Mouse (Mus musculus): Measurements from ENCODE around the gene Gm20388. TPM values are rescaled to one million over a fixed set of nuclear protein-coding genes. Genes with fewer than 3 reads are reported as not detected.

The Gm20388 gene
- polyA plus RNA-seq, 1 experiment from 2014 or later = not detected

- no peak for ATAC-seq (ENCODE audit: insufficient number of reproducible peaks, insufficient read depth, low FRiP score, low TSS enrichment, low read depth)
- Histone ChIP-seq H3K4me3 (no peak overlapping the region), H3K4me1 (peaks cover 23% of the 10 kb centered on the region), H3K9ac (no peak overlapping the region), H3K9me3 (no peaks in the 10 kb centered on the region), H3K36me3 (peaks cover 27% of the 10 kb centered on the region), H3K27ac (no peak overlapping the region), H3K4me2 (no peak overlapping the region), H3K27me3 (peaks cover 43% of the 10 kb centered on the region)
- WGBS = 44% methylated on average over 7 of the region's 7 CpGs
Observed at GRCm38 (mm10) chr8:123232553-123232952, 3321.9 kb downstream of the Gm20388 start.

- Histone ChIP-seq H3K36me3 (peaks cover 20% of the 10 kb centered on the region), H3K27ac (no peak overlapping the region), H3K4me2 (no peak overlapping the region), H3K4me3 (no peak overlapping the region), H3K27me3 (peaks cover 43% of the 10 kb centered on the region), H3K4me1 (peaks cover 23% of the 10 kb centered on the region), H3K9me3 (no peaks in the 10 kb centered on the region), H3K9ac (0 out of 2 replicates have a peak overlapping the region, but pooled peaks have one; percentile 21)
- no peak for ATAC-seq (ENCODE audit: insufficient number of reproducible peaks, insufficient read depth, low FRiP score, low TSS enrichment, low read depth)
- WGBS = 58% methylated on average over 13 of the region's 13 CpGs
Observed at GRCm38 (mm10) chr8:123233300-123233699, 3322.7 kb downstream of the Gm20388 start.

GRCm38 (mm10) chr8:123233760-123234159 lies 3323.1 kb downstream of the Gm20388 start:
- Histone ChIP-seq H3K36me3 (peaks cover 15% of the 10 kb centered on the region), H3K9ac (no peak overlapping the region)

GRCm38 (mm10) chr8:123234918-123235519 lies 3324.4 kb downstream of the Gm20388 start:
- Histone ChIP-seq H3K27ac (no peak overlapping the region), H3K27me3 (peaks cover 43% of the 10 kb centered on the region), H3K4me3 (peak overlapping the region; percentile 59), H3K9ac (peak overlapping the region; percentile 73), H3K4me2 (peak overlapping the region; percentile 96), H3K36me3 (0 out of 2 replicates have a peak, but pooled peaks cover 4% of the 10 kb centered on the region), H3K9me3 (no peaks in the 10 kb centered on the region), H3K4me1 (peaks cover 23% of the 10 kb centered on the region)
- WGBS = 33% methylated on average over 13 of the region's 13 CpGs
- ATAC-seq (ENCODE audit: insufficient number of reproducible peaks, insufficient read depth, low FRiP score, low TSS enrichment, low read depth) = no peak

More at GRCm38 (mm10) chr8:123233760-123234159, 3323.1 kb downstream of the Gm20388 start:
- Histone ChIP-seq H3K4me2 (no peak overlapping the region), H3K4me3 (no peak overlapping the region), H3K4me1 (peaks cover 23% of the 10 kb centered on the region), H3K27me3 (peaks cover 43% of the 10 kb centered on the region), H3K9me3 (no peaks in the 10 kb centered on the region), H3K27ac (no peak overlapping the region)
- WGBS = 74% methylated on average over 11 of the region's 11 CpGs
- no peak for ATAC-seq (ENCODE audit: insufficient number of reproducible peaks, insufficient read depth, low FRiP score, low TSS enrichment, low read depth)

GRCm38 (mm10) chr8:123235520-123236497 lies 3325.2 kb downstream of the Gm20388 start, which contains the start of gene Spata2l:
Gene Spata2l, minus strand, starts transcription at chr8:123236233.
- no peaks in the 10 kb centered on the region for H3K9me3 ChIP-seq
- peak within 1 kb of the TSS; percentile 96 for H3K4me2 ChIP-seq
- peak within 1 kb of the TSS; percentile 73 for H3K9ac ChIP-seq
- WGBS = 2% methylated on average over 57 of the region's 57 CpGs
- peaks cover 43% of the 10 kb centered on the region for H3K27me3 ChIP-seq
- no peak within 1 kb of the TSS for H3K27ac ChIP-seq
- peak within 1 kb of the TSS; percentile 59 for H3K4me3 ChIP-seq
- peaks cover 23% of the 10 kb centered on the region for H3K4me1 ChIP-seq
- H3K36me3 ChIP-seq = no peaks in the 10 kb centered on the region
- ATAC-seq (ENCODE audit: insufficient number of reproducible peaks, insufficient read depth, low FRiP score, low TSS enrichment, low read depth) = peak; percentile 79

GRCm38 (mm10) chr8:123239398-123239797 lies 3328.8 kb downstream of the Gm20388 start:
- no peak overlapping the region for H3K27ac ChIP-seq
- peaks cover 20% of the 10 kb centered on the region for H3K4me1 ChIP-seq
- H3K4me2 ChIP-seq = no peak overlapping the region
- peaks cover 32% of the 10 kb centered on the region for H3K36me3 ChIP-seq
- H3K9me3 ChIP-seq = no peaks in the 10 kb centered on the region
- peaks cover 26% of the 10 kb centered on the region for H3K27me3 ChIP-seq
- no peak overlapping the region for H3K4me3 ChIP-seq
- H3K9ac ChIP-seq = no peak overlapping the region
- no peak for ATAC-seq (ENCODE audit: insufficient number of reproducible peaks, insufficient read depth, low FRiP score, low TSS enrichment, low read depth)
- WGBS = 88% methylated on average over 10 of the region's 10 CpGs

GRCm38 (mm10) chr8:123242107-123242923 lies 3331.7 kb downstream of the Gm20388 start:
- Histone ChIP-seq H3K36me3 (peaks cover 61% of the 10 kb centered on the region), H3K9me3 (no peaks in the 10 kb centered on the region), H3K27ac (no peak overlapping the region), H3K4me3 (no peak overlapping the region), H3K4me1 (no peaks in the 10 kb centered on the region), H3K27me3 (no peaks in the 10 kb centered on the region), H3K4me2 (no peak overlapping the region), H3K9ac (no peak overlapping the region)
- ATAC-seq (ENCODE audit: insufficient number of reproducible peaks, insufficient read depth, low FRiP score, low TSS enrichment, low read depth) = no peak
- WGBS = 89% methylated on average over 7 of the region's 7 CpGs

- no peak overlapping the region for H3K9ac ChIP-seq
- no peak overlapping the region for H3K4me2 ChIP-seq
- no peak overlapping the region for H3K4me3 ChIP-seq
- peaks cover 68% of the 10 kb centered on the region for H3K36me3 ChIP-seq
- no peak for ATAC-seq (ENCODE audit: insufficient number of reproducible peaks, insufficient read depth, low FRiP score, low TSS enrichment, low read depth)
- H3K4me1 ChIP-seq = no peaks in the 10 kb centered on the region
- H3K9me3 ChIP-seq = no peaks in the 10 kb centered on the region
- 74% methylated on average over 11 of the region's 11 CpGs for WGBS
- no peak overlapping the region for H3K27ac ChIP-seq
- H3K27me3 ChIP-seq = no peaks in the 10 kb centered on the region
Observed at GRCm38 (mm10) chr8:123243053-123243452, 3332.4 kb downstream of the Gm20388 start.

- Histone ChIP-seq H3K4me1 (no peaks in the 10 kb centered on the region), H3K36me3 (peaks cover 82% of the 10 kb centered on the region), H3K4me3 (no peak overlapping the region), H3K9ac (no peak overlapping the region), H3K9me3 (no peaks in the 10 kb centered on the region), H3K27me3 (no peaks in the 10 kb centered on the region), H3K4me2 (no peak overlapping the region), H3K27ac (no peak overlapping the region)
- WGBS = 89% methylated on average over 4 of the region's 4 CpGs
- ATAC-seq (ENCODE audit: insufficient number of reproducible peaks, insufficient read depth, low FRiP score, low TSS enrichment, low read depth) = no peak
Observed at GRCm38 (mm10) chr8:123244382-123244781, 3333.7 kb downstream of the Gm20388 start.

- WGBS = 88% methylated on average over 12 of the region's 12 CpGs
- H3K27ac ChIP-seq = no peak overlapping the region
- H3K36me3 ChIP-seq = peaks cover 92% of the 10 kb centered on the region
- no peaks in the 10 kb centered on the region for H3K9me3 ChIP-seq
- H3K4me1 ChIP-seq = no peaks in the 10 kb centered on the region
- H3K27me3 ChIP-seq = no peaks in the 10 kb centered on the region
- no peak overlapping the region for H3K4me2 ChIP-seq
- H3K9ac ChIP-seq = no peak overlapping the region
- ATAC-seq (ENCODE audit: insufficient number of reproducible peaks, insufficient read depth, low FRiP score, low TSS enrichment, low read depth) = no peak
- H3K4me3 ChIP-seq = no peak overlapping the region
Observed at GRCm38 (mm10) chr8:123245543-123245942, 3334.9 kb downstream of the Gm20388 start.

GRCm38 (mm10) chr8:123247748-123248147 lies 3337.1 kb downstream of the Gm20388 start:
- H3K9me3 ChIP-seq = no peaks in the 10 kb centered on the region
- H3K27ac ChIP-seq = no peak overlapping the region
- no peak overlapping the region for H3K4me3 ChIP-seq
- WGBS = 94% methylated on average over 6 of the region's 6 CpGs
- H3K27me3 ChIP-seq = no peaks in the 10 kb centered on the region
- peaks cover 94% of the 10 kb centered on the region for H3K36me3 ChIP-seq
- H3K9ac ChIP-seq = no peak overlapping the region
- no peak overlapping the region for H3K4me2 ChIP-seq
- ATAC-seq (ENCODE audit: insufficient number of reproducible peaks, insufficient read depth, low FRiP score, low TSS enrichment, low read depth) = no peak
- H3K4me1 ChIP-seq = peaks cover 4% of the 10 kb centered on the region
